Mouse (Mus musculus): ENCODE measurements around the gene Ffar2. TPM values are rescaled to one million over a fixed set of nuclear protein-coding genes. Genes with fewer than 3 reads are reported as not detected.

Ffar2 gene
- polyA plus RNA-seq, 1 experiment: not detected

- TF ChIP-seq CTCF (IDR thresholded peaks at IDR 0.05; ENCODE audit: insufficient read depth, low read depth, low read length) (no peak), POLR2A (IDR thresholded peaks at IDR 0.05; ENCODE audit: insufficient read depth, low read depth, low read length) (no peak)
- 57% methylated on average over 6 of the region's 6 CpGs for WGBS
Measured at GRCm38 (mm10) chr7:30810319-30810718, 13.3 kb downstream of the Ffar2 start.

DNA sequence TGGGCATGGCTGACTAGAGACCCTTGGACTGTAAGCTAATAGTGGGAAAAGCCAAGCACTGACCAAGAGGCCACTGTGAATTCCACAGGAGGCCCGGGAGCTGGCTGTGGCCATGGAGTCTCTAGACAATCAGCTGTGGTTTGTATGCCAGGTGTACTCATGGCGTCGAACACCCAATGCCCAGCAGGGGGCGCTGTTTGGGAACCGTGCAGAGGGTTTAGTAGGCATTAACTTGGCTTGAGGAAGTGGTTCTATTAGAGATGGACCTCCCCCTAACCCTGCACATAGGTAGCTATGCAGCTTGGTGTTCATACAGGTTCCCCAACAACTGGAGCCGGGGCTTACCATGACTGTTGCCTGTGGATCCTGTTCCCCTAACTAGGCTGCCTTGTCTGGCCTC is 17.7 kb downstream of the Ffar2 start:
- Histone ChIP-seq H3K4me1 (ENCODE audit: control insufficient read depth, insufficient read depth, low read length) (no peaks in the 10 kb centered on the region), H3K4me3 (ENCODE audit: insufficient read depth, low read depth, low read length) (no peak overlapping the region), H3K27ac (ENCODE audit: insufficient read depth, low read depth, low read length) (no peak overlapping the region)
- TF ChIP-seq CTCF (IDR thresholded peaks at IDR 0.05; ENCODE audit: insufficient read depth, low read depth, low read length) (0 out of 2 replicates have a peak, but pooled peaks have one; percentile 7), POLR2A (IDR thresholded peaks at IDR 0.05; ENCODE audit: insufficient read depth, low read depth, low read length) (no peak)
- WGBS: 51% methylated on average over 6 of the region's 6 CpGs

More at GRCm38 (mm10) chr7:30810319-30810718, 13.3 kb downstream of the Ffar2 start:
- Histone ChIP-seq H3K27ac (ENCODE audit: insufficient read depth, low read depth, low read length) (no peak overlapping the region), H3K4me1 (ENCODE audit: control insufficient read depth, insufficient read depth, low read length) (no peaks in the 10 kb centered on the region), H3K4me3 (ENCODE audit: insufficient read depth, low read depth, low read length) (no peak overlapping the region)

GRCm38 (mm10) chr7:30804026-30804715 is 19.4 kb downstream of the Ffar2 start:
- H3K4me1 ChIP-seq (ENCODE audit: control insufficient read depth, insufficient read depth, low read length): no peaks in the 10 kb centered on the region
- no peak overlapping the region for H3K27ac ChIP-seq (ENCODE audit: insufficient read depth, low read depth, low read length)
- TF ChIP-seq CTCF (IDR thresholded peaks at IDR 0.05; ENCODE audit: insufficient read depth, low read depth, low read length): no peak
- TF ChIP-seq POLR2A (IDR thresholded peaks at IDR 0.05; ENCODE audit: insufficient read depth, low read depth, low read length): no peak
- 91% methylated on average over 9 of the region's 9 CpGs for WGBS
- H3K4me3 ChIP-seq (ENCODE audit: insufficient read depth, low read depth, low read length): no peak overlapping the region

DNA sequence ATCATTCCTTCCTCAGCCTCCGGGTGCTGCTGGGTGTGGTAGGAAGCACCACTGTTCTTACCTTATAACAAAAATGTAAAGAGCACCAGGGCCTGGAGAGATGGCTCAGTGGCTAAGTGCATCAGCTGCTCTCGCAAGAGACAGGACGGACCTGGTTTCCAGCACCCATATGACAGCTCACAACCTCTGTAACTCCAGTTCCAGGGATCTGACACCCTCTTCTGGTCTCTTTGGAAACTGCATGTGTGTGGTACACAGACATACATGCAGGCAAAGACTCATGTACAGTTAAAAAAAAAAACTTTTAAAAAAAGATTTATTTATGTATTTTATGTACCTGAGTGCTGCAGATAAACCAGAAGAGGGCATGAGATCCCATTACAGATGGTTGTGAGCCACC is 20.3 kb downstream of the Ffar2 start:
- Histone ChIP-seq H3K27ac (ENCODE audit: insufficient read depth, low read depth, low read length) (no peak overlapping the region), H3K4me3 (ENCODE audit: insufficient read depth, low read depth, low read length) (no peak overlapping the region), H3K4me1 (ENCODE audit: control insufficient read depth, insufficient read depth, low read length) (no peaks in the 10 kb centered on the region)
- WGBS: 95% methylated on average over 3 of the region's 3 CpGs
- TF ChIP-seq POLR2A (IDR thresholded peaks at IDR 0.05; ENCODE audit: insufficient read depth, low read depth, low read length): no peak
- no peak for TF ChIP-seq CTCF (IDR thresholded peaks at IDR 0.05; ENCODE audit: insufficient read depth, low read depth, low read length)

- TF ChIP-seq CTCF (IDR thresholded peaks at IDR 0.05; ENCODE audit: insufficient read depth, low read depth, low read length) (no peak), POLR2A (IDR thresholded peaks at IDR 0.05; ENCODE audit: insufficient read depth, low read depth, low read length) (no peak)
- H3K4me1 ChIP-seq (ENCODE audit: control insufficient read depth, insufficient read depth, low read length): no peaks in the 10 kb centered on the region
- H3K27ac ChIP-seq (ENCODE audit: insufficient read depth, low read depth, low read length): no peak overlapping the region
- no peak overlapping the region for H3K4me3 ChIP-seq (ENCODE audit: insufficient read depth, low read depth, low read length)
Measured at GRCm38 (mm10) chr7:30800653-30801052, 22.9 kb downstream of the Ffar2 start.

DNA sequence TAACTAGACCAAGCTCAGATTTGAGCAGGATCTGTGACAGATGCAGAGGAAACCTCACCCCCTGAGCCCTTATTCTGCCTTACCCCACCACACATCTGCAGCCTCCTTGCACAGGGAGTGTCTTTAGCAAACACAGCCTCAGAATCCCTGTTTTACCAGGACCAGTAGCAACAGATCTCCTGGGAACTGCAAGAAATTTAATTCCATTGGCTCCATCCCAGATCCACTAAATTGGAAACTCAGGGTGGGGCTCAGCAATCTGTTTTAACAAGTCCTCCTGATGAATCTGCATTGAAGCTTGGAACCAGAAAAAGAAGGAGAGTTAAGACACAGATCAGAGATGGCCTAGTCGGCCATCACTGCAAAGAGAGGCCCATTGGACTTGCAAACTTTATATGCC is 26.8 kb downstream of the Ffar2 start:
- no peak overlapping the region for H3K4me3 ChIP-seq (ENCODE audit: insufficient read depth, low read depth, low read length)
- TF ChIP-seq POLR2A (IDR thresholded peaks at IDR 0.05; ENCODE audit: insufficient read depth, low read depth, low read length) (no peak), CTCF (IDR thresholded peaks at IDR 0.05; ENCODE audit: insufficient read depth, low read depth, low read length) (no peak)
- WGBS: 88% methylated on average over 1 of the region's 1 CpGs

DNA sequence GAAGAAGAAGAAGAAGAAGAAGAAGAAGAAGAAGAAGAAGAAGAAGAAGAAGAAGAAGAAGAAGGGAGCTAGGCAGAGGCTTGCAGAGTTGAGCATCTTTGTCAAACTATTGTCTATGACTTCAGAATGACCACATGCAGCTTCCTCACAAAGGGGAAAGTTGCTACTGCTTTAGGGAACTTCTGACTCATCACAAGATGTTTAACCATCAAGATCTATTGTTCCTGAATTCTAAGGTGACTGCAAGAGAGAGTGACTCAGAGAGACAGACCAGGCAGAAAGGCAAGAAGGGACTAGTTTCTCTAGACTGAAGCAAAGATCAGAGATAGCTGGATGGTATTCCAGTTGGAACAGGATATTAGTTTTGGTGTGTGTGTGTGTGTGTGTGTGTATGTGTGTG is 28.7 kb downstream of the Ffar2 start:
- peaks cover 3% of the 10 kb centered on the region for H3K4me1 ChIP-seq (ENCODE audit: control insufficient read depth, insufficient read depth, low read length)
- TF ChIP-seq CTCF (IDR thresholded peaks at IDR 0.05; ENCODE audit: insufficient read depth, low read depth, low read length) (no peak), POLR2A (IDR thresholded peaks at IDR 0.05; ENCODE audit: insufficient read depth, low read depth, low read length) (no peak)
- H3K4me3 ChIP-seq (ENCODE audit: insufficient read depth, low read depth, low read length): no peak overlapping the region
- H3K27ac ChIP-seq (ENCODE audit: insufficient read depth, low read depth, low read length): no peak overlapping the region

More for the DNA sequence above, 26.8 kb downstream of the Ffar2 start:
- Histone ChIP-seq H3K27ac (ENCODE audit: insufficient read depth, low read depth, low read length) (no peak overlapping the region), H3K4me1 (ENCODE audit: control insufficient read depth, insufficient read depth, low read length) (no peaks in the 10 kb centered on the region)

- 36% methylated on average over 9 of the region's 9 CpGs for WGBS
Measured at GRCm38 (mm10) chr7:30791921-30792320, 31.7 kb downstream of the Ffar2 start.

DNA sequence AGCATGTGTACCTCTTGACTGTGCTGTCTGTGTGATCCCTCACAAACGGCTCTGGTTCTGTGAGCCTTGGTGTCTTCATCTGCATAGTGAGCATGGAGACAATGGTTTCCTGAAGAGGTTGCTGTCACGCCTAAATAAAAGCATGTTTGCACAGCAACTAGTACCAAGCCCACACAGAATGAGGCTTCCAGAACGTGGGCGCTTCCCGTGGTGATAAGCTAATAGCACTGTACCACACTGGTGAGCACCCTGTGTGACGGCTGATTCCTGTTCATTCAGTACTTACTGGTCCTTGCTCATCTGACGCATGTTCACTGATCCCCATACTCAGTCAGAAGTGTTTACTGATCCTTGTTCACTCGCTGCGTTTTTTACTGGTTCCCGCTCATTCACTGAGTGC is 33.4 kb downstream of the Ffar2 start:
- Histone ChIP-seq H3K27ac (ENCODE audit: insufficient read depth, low read depth, low read length) (no peak overlapping the region), H3K4me1 (ENCODE audit: control insufficient read depth, insufficient read depth, low read length) (peaks cover 23% of the 10 kb centered on the region), H3K4me3 (ENCODE audit: insufficient read depth, low read depth, low read length) (no peak overlapping the region)
- 42% methylated on average over 10 of the region's 10 CpGs for WGBS
- TF ChIP-seq POLR2A (IDR thresholded peaks at IDR 0.05; ENCODE audit: insufficient read depth, low read depth, low read length) (no peak), CTCF (IDR thresholded peaks at IDR 0.05; ENCODE audit: insufficient read depth, low read depth, low read length) (no peak)

More at GRCm38 (mm10) chr7:30791921-30792320, 31.7 kb downstream of the Ffar2 start:
- no peak overlapping the region for H3K4me3 ChIP-seq (ENCODE audit: insufficient read depth, low read depth, low read length)
- H3K4me1 ChIP-seq (ENCODE audit: control insufficient read depth, insufficient read depth, low read length): peaks cover 15% of the 10 kb centered on the region
- TF ChIP-seq POLR2A (IDR thresholded peaks at IDR 0.05; ENCODE audit: insufficient read depth, low read depth, low read length) (no peak), CTCF (IDR thresholded peaks at IDR 0.05; ENCODE audit: insufficient read depth, low read depth, low read length) (no peak)
- no peak overlapping the region for H3K27ac ChIP-seq (ENCODE audit: insufficient read depth, low read depth, low read length)
